Mouse (Mus musculus) megakaryocyte, embryonic 14.5 days (primary cell): Measurements from ENCODE around the gene Btc. TPM values are rescaled to one million over a fixed set of nuclear protein-coding genes. Genes with fewer than 3 reads are reported as not detected.

ENCODE experiments used
- H3K27me3 ChIP-seq: replicated peaks from 2 replicates; pipeline ENCODE3; 2012; ENCODE audit warnings: inconsistent platforms
- H3K36me3 ChIP-seq: replicated peaks from 2 replicates; pipeline ENCODE3; 2012; ENCODE audit warnings: low read length, inconsistent platforms, mixed read lengths
- H3K4me1 ChIP-seq: 2 replicates; pipeline ENCODE4 v1.6.1; 2012; ENCODE audit warnings: inconsistent platforms
- H3K4me3 ChIP-seq: replicated peaks from 2 replicates; pipeline ENCODE3; 2012; ENCODE audit warnings: moderate library complexity, mild to moderate bottlenecking, inconsistent platforms
- H3K9me3 ChIP-seq: 2 replicates; pipeline ENCODE4 v1.6.1; 2012; ENCODE audit warnings: inconsistent platforms
- FLI1 ChIP-seq: IDR thresholded peaks from 2 replicates; pipeline ENCODE4 v1.6.1; 2012; ENCODE audit warnings: low read length, inconsistent platforms, mixed read lengths
- GATA1 ChIP-seq: IDR thresholded peaks from 3 replicates; pipeline ENCODE4 v1.6.1; 2012; ENCODE audit warnings: mixed read lengths, low read length, inconsistent platforms, borderline replicate concordance
- polyA plus RNA-seq: library from polyadenylated mRNA; stranded (reverse); fragments of >175 nt; gene quantifications from 2 replicates; pipeline ENCODE4 v1.2.3, GENCODE M21; 2012; ENCODE audit warnings: low replicate concordance; ENCODE audit not compliant: insufficient read depth

The Btc gene
- polyA plus RNA-seq, result not detected in 2 replicates

DNA sequence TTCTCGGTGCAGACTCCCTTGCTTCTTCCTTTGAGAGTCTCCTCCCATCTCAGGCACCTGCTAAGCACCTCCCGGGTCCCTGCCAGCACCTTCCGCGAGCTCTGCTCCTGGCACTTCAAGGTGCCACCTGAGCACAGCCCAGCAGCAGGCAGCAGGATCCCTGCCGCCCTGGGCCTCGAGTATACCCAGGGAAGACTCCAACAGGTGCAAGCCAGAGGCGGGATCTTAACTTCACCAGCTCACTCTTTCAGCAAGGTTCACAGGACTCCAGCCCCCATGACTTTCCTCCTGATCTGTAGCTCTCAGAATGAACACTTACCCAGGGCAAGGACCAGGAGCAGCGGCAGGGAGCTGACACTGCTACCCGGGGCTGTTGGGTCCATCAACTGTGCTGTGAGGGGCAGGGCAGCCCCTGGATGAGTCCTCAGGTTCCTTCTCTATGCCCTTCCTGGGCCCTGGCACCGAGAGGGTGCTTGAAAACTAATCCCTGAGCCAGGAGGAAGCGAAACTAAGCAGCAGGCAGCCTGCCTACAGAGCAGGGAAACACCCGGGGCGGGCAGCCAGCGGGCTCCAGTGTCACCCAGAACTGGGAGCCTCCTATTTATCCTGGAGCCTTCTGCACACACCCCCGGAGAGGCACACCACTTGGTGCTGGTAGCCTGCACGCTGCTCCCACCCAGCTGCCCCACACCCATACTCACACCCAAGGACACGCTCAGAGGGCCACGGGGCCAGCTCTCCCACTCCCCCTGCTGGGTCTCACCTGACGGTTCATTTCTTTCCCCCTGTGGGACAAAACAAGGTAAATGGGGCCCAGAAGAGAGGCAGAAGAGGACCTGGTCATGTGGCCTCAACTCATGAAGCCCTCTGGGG lies at the start of gene Btc:
TSS of gene Btc (minus strand) at position 656 of the 873 bp plus-strand sequence.
- Histone ChIP-seq H3K36me3 (no peaks in the 10 kb centered on the region), H3K9me3 (no peaks in the 10 kb centered on the region), H3K4me3 (peak within 1 kb of the TSS; percentile 93), H3K4me1 (peaks cover 11% of the 10 kb centered on the region), H3K27me3 (peaks cover 7% of the 10 kb centered on the region)
- TF ChIP-seq FLI1 (no peak), GATA1 (no peak)

DNA sequence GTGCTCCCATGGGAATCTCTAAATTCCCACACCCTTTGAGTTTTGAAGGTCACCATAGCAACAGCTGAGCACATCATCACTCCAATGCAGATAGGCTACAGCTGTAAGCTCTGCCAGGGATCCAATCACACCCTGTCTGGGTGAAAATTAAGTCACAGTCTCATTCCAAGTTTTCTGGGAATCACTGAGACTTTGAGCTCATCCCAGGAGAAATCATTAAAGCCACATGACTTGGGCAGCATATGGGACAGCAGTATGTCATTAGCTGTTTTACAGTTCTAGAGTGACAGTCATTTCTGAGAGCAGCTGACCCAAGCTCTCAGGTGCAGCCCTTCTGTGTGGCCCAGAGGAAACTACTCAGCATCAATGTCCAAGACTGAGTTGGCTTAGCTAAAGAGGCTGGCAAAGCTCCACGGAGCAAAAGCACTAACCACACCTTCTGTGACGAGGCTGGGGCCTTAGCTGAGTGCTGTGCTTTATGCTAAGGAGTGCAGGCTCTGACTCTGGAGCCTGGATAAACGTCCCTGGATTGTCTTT lies 42.3 kb upstream of the Btc start:
- no peaks in the 10 kb centered on the region for H3K4me1 ChIP-seq
- no peak for TF ChIP-seq GATA1
- H3K4me3 ChIP-seq, result no peak overlapping the region
- H3K9me3 ChIP-seq, result peaks cover 2% of the 10 kb centered on the region; the same call in 1 of the 2 replicates
- peaks cover 4% of the 10 kb centered on the region for H3K27me3 ChIP-seq
- H3K36me3 ChIP-seq, result no peaks in the 10 kb centered on the region

DNA sequence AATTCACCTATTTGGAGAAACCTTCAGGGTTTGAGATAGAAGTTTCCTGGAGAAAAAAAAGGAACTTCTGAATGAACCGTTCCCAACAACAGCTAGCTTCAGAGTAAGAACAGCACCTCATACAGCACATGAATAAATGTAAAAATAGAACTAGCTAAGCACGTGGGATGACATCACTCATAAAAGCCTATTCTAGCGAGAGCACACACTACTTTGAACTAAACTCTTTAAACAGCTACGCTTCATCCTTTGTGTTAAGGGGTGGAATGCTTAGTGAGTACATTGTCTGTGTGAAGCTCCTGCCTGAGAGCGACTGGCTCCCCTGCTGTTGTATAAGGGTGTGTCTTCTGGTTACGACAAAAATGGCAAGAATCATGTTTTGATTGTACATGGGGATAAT lies 33.8 kb upstream of the Btc start:
- H3K4me3 ChIP-seq, result no peak overlapping the region
- H3K4me1 ChIP-seq, result no peaks in the 10 kb centered on the region

DNA sequence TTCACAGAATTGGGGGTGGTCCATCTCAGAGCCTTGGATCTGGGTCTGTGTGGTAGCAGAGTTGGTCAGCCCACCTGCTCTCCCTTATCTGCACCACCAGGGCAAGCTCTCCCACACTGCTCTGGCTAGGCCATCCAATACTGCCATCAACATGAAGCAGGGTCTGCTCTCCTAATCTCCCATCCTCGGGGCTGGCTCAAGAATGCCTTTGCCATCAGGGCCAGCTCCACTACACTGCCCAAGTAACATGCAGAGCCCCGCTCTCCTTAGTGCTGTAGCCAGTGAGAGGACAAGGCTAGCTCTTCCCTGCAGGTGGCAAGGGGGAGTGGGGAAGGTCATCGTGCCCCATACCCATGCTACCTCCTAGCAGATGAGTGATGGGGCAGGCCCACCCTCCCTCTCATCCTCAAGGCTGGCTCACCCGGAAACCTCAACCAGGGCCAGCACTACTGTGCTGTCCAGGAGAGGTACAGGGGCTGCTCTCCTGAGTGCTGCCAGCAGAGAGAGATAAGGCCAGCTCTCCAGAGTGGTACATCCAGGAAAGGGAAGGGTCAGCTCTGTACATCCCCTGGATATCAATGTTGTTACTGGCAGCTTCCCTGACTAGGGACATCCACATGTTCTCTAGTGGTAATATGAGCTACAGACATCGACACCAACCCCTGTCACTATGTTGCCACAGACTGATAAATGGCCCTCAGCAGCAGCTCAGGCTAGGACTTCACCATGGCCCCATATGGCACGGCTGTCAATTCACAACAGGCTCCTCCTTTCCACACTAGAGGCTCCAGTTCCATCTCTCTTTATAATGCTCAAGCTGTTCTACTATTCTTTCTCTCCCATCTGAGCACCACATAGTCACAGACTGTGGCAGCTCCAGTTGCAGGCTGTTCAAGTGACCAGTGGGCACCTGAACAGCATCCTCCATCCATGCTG lies 32.2 kb upstream of the Btc start:
- TF ChIP-seq FLI1 (no peak), GATA1 (no peak)
- peak overlapping the region; percentile 39 for H3K4me3 ChIP-seq
- no peaks in the 10 kb centered on the region for H3K9me3 ChIP-seq
- no peaks in the 10 kb centered on the region for H3K4me1 ChIP-seq
- H3K36me3 ChIP-seq, result no peaks in the 10 kb centered on the region
- H3K27me3 ChIP-seq, result peaks cover 4% of the 10 kb centered on the region

More for the DNA sequence above, 33.8 kb upstream of the Btc start:
- Histone ChIP-seq H3K27me3 (peaks cover 4% of the 10 kb centered on the region), H3K9me3 (no peaks in the 10 kb centered on the region), H3K36me3 (no peaks in the 10 kb centered on the region)
- no peak for TF ChIP-seq GATA1

DNA sequence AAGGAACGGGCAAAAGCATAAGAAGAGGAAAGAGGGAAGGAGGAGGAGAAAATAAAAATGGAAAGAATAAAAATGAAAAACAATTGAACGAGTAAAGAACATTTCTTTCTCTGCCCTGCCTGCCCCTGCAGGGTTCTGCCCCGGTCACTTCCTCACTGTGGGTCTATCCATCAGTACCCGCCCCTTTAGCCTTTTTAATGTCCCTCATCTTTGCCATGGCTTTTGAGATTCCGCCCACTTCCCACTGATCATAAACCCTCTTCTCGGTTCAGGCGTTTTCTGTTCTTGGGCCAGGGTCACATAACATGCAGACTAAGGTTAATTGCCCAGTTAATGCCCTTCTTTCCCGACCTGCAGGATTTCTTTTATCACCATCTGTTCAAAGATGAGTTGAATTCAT lies 25.8 kb upstream of the Btc start:
- no peak overlapping the region for H3K4me3 ChIP-seq
- TF ChIP-seq GATA1 (no peak), FLI1 (no peak)
- H3K27me3 ChIP-seq, result no peaks in the 10 kb centered on the region
- H3K4me1 ChIP-seq, result no peaks in the 10 kb centered on the region
- H3K9me3 ChIP-seq, result no peaks in the 10 kb centered on the region
- no peaks in the 10 kb centered on the region for H3K36me3 ChIP-seq

DNA sequence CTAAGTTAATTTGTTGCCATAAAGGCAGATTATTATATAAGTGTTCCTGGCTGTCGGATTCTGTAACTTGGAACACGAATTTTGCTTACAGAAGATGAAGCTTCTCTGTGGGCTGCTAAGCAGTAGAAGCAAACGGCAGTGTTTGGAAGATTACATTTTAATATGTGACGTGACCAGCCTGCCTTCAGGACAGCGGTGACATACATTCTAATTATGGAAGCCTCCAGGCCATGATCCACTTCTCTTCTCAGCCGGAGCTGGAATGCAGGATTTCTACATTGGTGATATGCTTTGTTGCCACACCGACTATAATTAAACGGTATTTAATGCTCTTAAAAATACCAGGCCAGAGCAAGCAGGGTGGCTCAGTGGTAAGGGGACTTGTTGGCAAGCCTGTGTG lies 11.0 kb upstream of the Btc start:
- TF ChIP-seq GATA1, result no peak
- TF ChIP-seq FLI1, result no peak
- Histone ChIP-seq H3K9me3 (peaks cover 6% of the 10 kb centered on the region), H3K36me3 (no peaks in the 10 kb centered on the region), H3K4me1 (no peaks in the 10 kb centered on the region), H3K27me3 (no peaks in the 10 kb centered on the region), H3K4me3 (no peak overlapping the region)

DNA sequence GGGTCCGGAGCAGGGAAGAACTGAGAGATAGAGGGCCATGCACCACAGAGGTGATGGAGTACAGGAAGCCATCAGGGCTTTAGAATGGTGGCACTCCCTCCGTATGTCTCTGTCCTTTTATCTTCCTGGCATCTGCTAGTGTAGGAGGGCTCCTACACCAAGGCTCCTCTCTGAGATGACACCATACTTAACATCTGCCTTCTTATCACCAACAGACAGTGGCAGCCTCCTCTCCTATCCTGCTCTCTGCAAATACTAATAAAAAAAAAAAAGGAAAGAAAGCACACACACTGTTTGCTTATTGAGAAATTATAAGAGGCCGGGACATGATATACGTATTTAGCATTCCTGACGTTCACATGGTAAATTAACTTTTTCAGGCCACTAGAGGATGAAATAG lies 1.5 kb upstream of the Btc start:
- Histone ChIP-seq H3K4me3 (no peak overlapping the region), H3K36me3 (no peaks in the 10 kb centered on the region), H3K27me3 (peaks cover 7% of the 10 kb centered on the region), H3K9me3 (no peaks in the 10 kb centered on the region), H3K4me1 (peaks cover 11% of the 10 kb centered on the region)
- TF ChIP-seq GATA1 (no peak), FLI1 (no peak)

DNA sequence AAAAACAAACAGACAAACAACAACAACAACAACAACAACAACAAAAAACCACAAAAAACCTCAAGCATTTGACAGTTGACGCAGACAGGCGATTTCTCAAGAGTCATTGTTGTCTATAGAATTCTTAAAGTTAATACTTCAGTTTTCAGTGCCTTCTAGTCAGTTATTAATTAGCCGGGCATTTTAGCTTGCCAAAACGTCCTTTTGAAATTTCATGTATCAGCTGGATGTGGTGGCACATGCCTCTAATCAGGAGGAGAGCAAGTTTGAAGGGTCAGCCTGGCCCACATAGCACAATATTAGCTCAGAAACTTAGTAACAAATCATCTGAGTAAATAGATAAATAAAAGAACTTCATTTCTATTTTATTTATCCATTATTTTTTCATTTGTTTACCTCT lies 487 bp upstream of the Btc start:
- Histone ChIP-seq H3K4me1 (peaks cover 11% of the 10 kb centered on the region), H3K9me3 (no peaks in the 10 kb centered on the region), H3K27me3 (peaks cover 7% of the 10 kb centered on the region), H3K36me3 (no peaks in the 10 kb centered on the region), H3K4me3 (no peak overlapping the region)
- TF ChIP-seq FLI1 (no peak), GATA1 (no peak)

DNA sequence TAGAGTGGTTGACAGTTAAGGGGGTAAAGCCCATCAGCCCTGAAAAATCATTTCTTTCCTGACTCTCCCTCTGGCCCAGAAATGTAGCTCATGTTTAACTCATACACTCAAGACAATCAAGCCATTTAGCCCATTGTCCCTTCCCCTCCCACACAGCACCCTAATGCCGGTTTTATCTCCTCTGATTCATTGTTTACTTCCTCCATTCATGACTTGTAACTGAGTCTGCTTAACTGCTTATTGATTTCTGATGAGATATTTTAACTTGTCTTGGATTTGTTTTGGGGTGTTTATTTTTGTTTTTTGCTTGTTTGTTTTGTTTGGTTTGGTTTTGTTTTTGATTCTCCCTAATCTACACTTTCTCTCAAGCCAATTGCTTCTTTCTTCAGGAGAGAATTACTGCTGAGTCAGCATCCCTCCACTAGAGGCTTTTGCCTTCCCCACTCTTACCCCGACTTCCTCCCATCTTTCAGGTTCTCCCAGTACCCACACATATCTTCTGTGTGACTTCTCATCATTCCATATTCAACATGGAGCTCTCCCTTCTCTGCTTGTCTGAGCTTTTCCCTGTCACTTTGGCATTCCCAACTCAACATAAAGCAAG lies 2.2 kb downstream of the Btc start:
- TF ChIP-seq FLI1 (no peak), GATA1 (no peak)
- H3K27me3 ChIP-seq, result peaks cover 7% of the 10 kb centered on the region
- no peak overlapping the region for H3K4me3 ChIP-seq

More for the DNA sequence above, 2.2 kb downstream of the Btc start:
- Histone ChIP-seq H3K4me1 (peaks cover 11% of the 10 kb centered on the region), H3K9me3 (no peaks in the 10 kb centered on the region), H3K36me3 (no peaks in the 10 kb centered on the region)
